Mouse (Mus musculus): ENCODE data around the gene Inpp4b. TPM values are rescaled to one million over a fixed set of nuclear protein-coding genes. Genes with fewer than 3 reads are reported as not detected.

Inpp4b gene
- total RNA-seq, 1 experiment from 2014 or later, result 6.2 TPM

DNA sequence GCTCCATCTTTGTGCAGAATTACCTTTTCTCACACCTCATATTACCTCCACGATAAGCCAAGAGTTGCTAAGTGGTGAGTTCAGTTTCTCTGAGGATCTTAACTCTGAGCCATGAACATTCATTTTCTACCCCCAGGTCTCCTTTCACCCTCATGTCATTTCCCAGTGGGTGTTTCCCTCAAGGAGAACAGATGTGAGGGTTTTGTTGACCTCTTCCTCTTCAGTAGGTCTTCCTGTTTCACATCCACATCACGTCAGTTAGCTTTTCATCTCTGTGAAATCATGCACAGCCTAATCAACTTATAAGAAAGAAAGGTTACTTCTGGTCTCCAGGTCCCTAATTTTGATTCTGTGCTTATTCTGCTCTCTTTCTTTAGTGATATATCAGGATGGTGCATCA lies 124.4 kb downstream of the Inpp4b start:
- DNase-seq, result no peak

DNA sequence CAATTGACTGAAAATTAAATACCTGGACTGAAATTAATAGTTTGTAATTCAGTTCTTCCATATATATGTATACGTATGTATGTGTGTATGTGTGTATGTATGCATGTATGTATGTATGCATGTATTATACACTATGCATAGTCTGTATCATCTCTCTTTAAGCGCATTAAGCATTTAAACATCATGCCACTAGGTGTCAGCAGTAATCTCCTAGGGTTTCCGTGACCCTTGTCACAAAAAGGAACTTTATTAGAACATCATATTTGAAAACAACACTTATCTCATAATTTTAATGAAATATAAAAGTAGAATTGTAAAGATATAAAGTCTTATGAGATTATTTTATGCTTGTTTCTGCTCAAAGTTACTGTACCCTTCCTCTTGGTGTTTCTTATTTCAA lies 136.3 kb downstream of the Inpp4b start:
- peak; percentile 18 for DNase-seq

DNA sequence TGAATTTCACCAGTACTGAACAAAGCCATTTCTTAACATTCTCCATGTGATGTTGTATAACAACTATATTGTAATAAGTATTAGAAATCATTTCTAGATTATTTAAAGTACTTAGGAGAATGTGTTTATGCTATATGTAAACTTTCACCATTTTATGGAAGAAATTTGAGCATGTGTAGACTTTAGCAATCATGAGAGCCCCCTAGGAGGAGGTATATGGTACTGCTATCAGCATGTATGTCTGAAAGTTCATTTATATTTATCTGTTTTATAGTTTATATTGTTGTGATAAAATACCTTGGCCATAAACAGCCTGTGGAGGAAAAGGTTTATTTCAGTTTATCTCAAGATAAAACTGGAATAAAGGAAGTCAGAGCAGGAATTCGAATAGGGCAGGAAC lies 141.5 kb downstream of the Inpp4b start:
- DNase-seq, result no peak

DNA sequence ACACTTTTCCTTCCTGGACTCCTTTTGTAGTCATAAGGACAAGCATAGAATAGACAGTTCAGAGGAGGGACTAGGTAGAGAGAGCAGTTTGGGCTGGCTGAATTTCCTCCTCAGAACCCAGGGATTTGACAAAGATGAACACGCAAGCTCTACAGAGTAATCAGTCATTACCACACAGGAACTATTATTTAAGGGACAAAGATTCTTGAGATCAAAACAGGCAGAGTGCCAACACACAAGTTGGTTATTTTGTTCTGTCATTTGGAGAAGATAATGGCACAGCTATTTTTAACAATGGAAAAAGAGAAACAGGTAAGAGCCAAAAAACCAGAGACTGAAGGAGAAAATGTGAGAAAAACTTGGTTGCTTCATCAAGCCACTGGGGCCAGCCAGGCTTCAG lies 143.3 kb downstream of the Inpp4b start:
- DNase-seq, result no peak

DNA sequence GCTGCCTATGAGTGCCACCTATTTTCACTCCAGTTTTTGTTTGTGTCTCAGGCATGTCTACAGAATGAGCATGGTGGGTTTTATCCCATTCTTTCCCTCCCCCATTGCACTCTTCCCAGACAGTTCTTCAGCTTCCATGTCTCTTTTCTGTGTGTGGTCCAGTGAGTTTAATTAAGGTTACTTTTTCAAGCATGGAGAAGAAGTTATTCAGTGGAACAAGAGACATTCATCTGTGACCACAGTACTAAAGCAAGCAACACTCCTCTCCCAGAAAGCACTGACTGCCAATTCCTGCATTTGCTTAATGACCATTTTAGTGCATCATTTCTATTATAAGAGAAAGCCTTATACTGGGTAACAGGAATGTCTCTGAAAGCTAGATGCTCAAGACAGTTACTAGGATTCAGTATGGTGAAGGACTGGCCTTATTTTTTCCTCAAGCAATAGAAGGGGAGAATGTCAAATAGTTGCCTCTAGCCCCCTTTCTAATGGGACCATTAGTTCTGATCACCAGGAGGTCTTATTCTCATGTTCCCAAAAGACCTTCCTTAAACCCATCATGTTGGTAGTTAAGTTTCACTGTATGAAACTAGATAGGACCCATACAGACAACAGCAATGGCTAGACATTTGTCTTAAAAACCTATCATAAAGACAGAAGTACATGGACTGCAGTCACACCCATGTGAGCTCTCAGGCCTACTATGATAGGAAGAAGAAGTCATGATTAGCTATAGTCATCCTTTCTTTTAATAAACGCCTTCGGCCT lies 147.7 kb downstream of the Inpp4b start:
- DNase-seq, result no peak

DNA sequence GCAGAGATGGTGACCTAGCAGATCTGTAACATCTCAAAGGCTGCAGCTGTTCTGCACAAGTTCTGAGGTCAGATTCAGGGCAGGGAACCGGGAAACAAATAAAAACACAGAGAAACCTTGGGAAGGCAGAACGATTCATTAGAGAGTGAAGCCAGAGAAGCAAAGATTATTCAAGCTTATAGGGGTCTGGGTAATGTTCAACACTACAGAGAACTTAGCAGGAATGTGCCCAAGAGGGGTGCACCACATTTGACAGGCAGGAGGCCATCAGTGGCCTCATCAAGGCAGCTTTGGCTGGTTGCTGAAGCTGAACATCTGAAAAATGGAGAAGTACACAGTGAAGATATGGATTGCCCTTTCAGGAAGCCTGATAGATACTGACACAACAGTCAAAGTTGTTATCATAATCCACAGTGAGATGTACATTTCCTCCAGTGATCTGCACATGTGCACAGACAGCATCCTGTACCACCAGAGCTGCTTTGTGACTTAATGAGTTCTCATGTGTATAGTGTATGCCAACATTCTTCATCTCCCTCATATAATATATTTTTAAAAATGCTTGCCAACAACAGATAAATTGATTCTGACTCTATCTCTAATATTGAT lies 148.8 kb downstream of the Inpp4b start:
- DNase-seq, result no peak

DNA sequence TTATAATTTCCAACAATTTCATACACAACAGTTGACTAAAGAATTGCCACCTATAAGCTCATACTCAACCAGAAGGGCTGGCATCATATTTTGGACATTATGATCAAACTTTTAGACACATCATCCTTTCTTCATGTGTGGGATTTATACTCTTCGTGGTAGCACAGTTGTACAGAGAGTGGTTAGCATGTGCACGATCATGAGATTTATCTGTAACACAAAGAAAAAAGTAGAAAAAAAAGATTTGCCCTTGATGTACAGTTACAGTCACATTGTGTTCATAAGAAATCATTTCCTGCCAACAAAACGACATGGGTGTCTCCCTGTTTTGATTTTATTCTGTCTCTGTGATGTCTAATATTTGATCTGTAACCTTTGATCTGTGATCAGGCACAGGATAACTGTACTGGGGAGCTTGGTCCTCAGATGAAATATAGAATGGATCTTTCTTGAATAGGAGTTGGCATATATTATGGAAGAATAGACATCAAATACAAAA lies 149.4 kb downstream of the Inpp4b start:
- DNase-seq, result no peak

DNA sequence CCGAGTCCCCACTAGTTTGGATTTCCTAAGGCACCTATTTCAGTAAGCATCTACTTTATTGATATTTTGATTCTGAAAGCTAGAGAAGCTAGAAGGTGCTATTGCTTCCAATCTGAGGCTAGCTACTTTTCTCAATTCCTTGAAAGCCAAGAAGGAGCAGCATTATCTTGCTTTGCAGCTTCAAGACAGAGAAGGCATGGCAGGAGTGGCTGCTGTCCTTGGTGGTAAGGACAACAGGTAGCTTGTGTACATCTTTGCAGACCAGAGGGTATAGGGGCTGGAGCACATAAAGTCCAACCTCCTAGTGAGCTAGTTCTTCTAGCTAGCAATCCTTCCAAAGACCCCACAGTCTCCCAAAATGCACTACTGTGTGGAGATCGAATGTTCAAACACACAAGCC lies 152.5 kb downstream of the Inpp4b start:
- no peak for DNase-seq

DNA sequence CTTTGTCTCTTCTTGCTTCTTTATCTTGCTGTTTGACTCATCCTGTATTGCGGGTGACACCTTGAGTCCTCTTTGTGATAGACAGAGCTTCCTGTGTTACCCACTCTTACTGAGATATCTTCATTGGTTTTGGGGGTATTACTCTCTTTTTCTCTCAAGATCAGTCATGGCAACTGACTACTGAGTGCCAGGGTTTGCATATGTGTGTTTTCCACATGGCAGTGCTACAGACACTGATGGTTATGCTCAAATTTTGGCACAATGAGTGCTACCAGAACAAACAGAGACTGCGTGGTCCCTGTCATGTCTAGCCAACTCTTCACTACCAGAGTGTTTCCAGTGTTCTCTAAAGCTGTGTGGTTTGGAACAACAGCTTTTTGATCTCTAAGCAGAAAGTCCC lies 155.3 kb downstream of the Inpp4b start:
- no peak for DNase-seq

DNA sequence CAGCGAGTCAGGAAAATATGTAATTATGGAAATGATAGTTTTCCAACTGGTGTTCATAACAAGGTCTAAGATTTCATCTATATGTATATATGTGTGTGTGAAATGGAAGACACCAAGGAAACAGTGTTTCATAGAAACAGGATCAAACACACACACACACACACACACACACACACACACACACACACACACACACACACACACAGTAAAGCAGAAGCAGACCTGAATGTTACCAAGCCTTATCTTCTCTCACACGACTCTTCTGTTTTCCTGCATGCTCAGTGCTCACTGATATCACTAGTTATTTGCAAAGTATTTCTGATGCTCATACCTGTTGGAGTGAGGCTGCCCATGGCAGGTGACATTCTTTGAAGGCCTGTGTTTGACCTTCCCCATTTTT lies 159.9 kb downstream of the Inpp4b start:
- DNase-seq, result no peak

DNA sequence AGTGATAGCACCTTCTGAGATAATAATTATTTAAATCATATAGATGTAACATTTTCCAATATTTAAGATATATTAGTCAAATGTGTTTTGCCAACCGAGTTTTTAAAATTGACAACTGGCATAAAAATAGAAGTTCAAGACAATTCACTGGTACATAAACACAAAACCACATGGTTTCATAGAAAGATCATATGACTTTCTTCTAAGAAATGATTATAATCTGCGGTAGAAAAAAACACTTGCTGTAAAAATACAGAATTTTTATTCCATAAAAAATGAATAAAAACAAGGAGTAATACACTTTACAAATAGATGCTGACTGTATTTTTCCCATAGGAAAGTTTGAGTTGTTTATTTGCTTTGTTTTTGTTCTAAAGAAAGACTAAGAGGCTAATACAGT lies 160.6 kb downstream of the Inpp4b start:
- no peak for DNase-seq

DNA sequence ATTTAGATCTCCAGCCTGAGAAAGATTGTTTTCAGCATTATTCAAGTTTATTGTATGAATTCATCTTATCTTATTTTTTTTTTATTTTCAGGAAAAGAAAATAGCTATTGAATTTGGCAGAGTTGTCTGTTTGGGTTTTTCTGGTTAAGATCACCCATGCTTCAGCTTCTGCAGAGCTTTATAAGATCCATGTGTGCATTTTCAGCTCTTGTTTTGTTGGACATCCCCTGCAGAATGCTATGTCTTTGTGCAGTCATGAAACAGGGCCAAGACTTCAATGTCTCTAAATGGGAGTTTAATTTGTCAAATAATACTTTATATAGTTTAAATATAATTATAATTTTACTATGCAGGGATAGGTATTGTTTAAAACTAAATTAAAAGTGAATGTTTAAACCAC lies 170.5 kb downstream of the Inpp4b start:
- no peak for DNase-seq

DNA sequence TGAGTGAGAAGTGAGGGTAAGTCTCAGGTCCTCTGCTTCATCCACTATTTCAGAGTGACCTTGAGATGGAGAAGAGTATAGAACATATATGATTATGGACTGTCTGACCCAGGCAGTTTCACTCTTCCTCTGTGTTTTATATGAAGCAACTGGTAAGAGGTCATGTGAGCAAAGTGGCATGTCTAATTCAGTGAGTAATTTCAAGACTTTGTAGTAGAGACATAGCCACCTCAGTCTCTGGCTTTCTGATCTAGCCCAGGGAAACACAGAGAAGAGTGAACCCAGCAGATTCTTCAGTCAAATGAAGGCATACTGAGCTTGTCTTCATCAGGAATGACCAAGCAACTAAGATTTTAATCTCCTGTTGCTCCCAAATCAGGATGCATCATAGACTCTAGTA lies 172.1 kb downstream of the Inpp4b start:
- no peak for DNase-seq

DNA sequence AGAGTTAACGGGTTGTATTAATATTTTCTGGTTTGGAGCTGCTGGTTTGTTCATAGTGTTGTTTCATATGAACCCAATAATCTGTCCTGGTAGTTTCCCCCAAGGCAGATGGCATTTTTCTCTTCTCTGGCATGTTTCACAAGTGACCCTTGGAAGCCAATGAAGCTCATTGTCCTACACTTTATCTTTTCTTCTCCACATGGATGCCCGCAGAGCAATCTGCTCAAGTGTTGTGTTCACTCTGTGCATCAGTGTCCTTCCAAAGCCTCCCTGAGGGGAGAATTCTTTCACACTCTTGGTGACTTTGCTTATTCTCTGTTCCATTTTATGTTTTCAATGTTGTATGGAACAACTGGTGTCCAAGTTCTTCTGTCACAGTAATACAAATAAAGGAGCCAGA lies 179.7 kb downstream of the Inpp4b start:
- DNase-seq, result no peak

DNA sequence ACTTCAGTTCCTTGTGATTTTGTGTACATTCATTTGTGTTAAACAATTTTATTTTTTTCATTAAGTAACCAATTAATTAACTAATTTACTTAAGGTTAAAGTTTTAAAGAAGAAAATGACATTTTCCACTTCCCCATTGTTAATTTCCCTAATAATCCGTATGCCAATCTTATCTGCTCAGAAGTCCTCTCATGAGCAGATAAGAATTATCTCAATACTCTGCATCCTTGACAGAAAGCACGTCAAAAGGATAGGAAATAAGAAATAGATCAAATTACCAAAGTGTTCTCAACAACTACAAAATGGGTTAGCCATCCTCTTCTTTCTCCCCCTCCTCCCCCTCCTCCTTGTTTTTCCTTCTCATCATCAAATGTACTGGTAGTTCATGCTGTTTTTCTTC lies 182.2 kb downstream of the Inpp4b start:
- no peak for DNase-seq

DNA sequence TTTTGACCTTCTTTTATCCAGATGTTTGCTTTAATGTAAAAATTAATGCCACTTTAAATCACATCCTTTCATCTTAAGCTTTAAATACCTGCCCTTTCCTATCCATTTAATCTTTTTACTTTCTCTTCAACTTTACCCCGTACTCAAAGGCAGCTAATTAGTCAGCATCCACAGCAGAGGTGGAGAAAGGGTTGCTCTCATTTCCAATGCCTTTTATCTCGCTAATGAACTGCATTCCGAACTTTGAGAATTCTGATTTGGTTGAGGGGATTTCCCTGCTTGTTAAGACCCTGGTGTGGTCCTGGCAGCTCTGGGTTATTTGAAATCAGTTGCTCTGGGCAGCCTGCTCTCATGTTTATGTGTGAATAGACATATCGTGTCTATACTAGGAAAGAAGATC lies 185.3 kb downstream of the Inpp4b start:
- DNase-seq, result no peak

DNA sequence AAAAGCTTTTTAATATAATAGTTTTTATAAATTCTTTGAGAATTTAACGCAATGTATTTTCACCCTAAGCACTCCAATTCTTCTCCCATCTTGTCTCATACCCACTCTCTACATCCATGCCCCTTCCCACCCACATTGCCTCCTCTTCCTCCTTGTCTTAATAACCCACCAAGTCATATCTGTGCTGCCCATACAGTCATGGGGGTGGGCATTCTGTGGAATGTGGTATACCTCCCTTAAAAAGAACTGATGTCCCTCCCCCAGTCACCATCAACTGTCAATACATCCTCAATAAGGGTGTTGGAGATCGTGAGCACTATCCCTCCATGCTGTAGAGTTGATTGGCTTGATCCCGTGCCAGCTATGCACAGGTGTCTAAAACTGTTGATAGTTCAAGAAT lies 196.0 kb downstream of the Inpp4b start:
- DNase-seq, result no peak

DNA sequence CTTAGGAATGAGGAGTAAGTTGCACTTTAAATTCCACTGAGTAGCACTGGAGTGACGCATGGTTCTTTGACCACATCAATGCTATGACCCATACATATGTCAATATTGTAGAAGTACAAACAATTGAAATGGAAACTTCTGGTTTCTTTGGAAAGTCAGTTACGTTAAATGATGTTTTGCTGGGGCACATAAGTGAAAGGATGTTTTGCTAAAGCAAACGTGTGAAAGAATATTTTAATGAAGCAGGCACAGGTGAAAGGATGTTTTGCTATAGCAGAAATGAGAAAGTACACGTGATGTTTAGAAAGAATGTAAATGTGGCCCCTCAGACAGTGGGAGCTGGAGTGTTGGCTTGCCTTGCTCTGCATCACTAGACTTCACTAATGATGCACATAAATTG lies 216.2 kb downstream of the Inpp4b start:
- DNase-seq, result no peak

DNA sequence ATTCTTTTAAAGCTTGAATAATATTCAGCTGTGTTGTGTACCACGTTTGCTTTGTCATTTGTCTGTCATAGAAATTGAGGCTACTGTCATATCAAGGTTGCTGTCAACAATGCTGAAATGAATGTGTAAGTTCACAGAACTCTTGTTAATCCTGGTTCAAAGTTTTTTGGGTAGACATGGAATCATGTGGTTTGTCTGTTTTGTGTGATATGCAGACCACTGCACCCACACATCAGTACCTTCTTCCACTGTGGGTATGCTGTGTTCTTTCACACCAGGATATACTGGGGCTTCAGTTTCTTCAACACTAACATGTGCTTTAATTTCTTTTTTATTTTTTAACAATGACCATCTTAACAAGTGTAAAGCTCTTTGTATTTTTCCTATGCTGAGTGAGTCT lies 220.0 kb downstream of the Inpp4b start:
- DNase-seq, result no peak

DNA sequence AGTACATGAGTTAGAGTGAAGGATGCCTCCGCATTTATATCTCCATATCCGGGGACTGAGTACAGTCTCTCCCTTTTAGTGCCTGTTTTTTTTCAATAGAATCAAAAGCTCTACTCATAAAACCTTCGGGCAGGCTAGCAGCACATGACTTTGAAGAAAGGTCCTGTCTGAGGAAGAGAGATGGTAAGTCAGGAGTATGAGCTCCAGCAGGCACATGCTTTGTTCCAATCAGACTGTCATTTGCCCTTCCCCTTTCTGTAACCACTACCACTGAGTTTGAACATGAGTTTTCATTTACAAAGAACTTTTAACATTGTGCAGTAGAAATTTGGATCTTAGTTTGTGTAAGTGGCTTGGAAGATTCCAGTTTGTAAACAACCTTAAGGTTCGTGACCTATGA lies 223.1 kb downstream of the Inpp4b start:
- DNase-seq, result no peak

DNA sequence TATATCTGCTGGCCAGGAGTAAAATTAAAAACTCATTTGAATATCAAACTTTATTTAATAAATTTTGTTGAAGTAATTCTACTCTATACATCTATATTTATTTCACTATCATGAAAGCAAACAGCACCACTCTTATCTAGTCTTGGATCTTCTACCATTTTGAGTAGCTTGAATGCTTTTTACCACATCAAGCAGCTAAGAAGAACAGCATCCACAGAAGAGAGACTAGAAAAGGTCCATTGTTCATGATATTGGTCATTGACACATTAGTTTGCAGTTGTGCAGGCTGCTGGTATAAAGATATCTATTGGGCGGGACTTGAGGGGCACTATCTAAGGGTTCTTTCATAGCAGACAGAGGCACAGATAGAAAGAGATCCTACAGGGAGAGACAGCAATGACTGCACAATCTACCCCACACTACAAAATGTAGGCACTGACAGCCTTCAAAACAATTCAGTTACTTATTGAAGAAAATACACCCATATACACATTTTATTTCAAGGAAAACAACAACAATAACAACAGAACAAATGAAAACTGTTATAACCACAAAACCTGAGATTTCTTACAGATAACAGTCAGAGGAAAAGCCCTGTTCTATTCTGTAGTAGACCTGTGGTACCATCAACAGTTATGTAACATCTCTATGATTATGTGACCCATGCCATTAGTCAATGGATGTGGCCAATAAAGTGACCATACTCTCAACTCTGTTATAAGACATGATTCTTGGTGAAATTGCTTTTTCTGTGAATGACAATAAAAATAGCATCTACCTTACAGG lies 230.2 kb downstream of the Inpp4b start:
- no peak for DNase-seq

DNA sequence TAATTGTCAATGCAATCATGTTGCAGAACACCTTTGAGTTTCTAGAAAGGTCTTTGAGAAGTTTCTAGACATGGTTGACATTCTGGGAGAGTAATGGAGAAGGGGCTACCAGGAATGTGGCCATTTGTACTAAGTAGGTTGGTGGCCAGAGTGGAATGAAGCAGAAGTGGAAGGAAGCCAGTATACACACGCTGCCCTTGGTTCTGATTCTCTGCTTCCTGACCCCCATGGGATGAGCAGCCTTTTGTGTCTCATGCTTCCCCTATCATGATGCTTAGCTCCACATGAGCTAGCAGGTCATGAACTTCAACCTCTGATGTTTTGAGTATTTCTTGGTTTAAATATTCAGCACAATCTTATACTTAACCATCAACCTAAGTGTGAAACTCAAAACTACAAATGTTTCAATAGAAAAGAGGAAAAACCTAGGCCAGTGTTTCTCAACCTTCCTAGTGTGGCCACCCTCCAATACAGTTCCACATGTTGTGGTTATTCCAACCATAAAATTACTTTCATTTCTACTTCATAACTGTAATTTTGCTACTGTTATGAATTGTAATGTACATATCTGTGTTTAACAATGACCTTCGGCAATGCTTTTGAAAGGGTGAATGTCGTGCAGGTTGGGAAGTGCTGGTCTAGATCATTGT lies 233.0 kb downstream of the Inpp4b start:
- no peak for DNase-seq

DNA sequence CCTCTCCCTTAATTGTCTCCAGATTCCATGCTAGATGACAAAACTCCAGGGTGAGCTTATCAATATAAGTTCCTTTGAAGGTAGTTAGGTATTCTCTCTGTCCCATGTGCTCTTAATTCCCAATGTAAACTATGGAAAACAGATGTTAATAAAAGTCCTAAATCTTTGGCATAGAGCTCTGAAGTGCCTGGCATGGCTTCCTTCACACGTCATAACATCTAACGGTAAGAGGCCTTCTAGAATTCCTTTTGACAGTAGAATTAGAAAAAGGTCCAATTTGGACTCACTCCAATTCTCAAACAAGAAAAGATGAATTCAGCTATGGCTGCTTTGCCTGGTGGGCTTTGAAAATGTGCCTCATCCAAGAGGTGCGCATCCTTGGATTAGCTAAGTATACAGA lies 236.6 kb downstream of the Inpp4b start:
- no peak for DNase-seq

All from adrenal gland, postnatal 14 days (tissue).